Mouse (Mus musculus): ENCODE data around the gene Fbxo9.

Gene Fbxo9

GRCm38 (mm10) chr9:78064121-78064520, 44.7 kb downstream of the Fbxo9 start:
- no peak for DNase-seq

GRCm38 (mm10) chr9:78062392-78062791, 46.5 kb downstream of the Fbxo9 start:
- DNase-seq: no peak

DNA sequence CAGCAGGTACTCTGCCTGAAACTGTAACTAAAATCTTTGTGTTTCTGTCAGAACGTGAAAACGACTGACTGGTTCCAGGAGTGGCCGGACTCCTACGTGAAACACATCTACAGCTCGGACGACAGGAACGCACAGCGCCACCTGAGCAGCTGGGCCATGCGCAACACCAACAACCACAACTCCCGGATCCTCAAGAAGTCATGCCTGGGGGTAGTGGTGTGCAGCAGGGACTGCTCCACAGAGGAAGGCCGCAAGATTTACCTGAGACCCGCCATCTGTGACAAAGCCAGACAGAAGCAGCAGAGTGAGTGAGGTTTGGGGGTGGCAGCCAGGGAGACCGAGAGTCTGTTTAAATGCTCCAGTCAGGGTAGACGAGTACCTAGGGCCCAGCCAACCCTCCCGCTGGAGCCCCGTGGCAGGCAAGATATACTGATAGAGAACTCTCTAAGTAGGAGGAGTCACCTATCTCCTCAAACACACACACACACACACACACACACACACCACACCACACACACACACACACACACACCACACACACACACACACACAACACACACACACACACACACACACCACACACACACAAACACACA, 49.2 kb downstream of the Fbxo9 start:
- DNase-seq: peak; percentile 48

GRCm38 (mm10) chr9:78054298-78054697, 54.6 kb downstream of the Fbxo9 start:
- no peak for DNase-seq

DNA sequence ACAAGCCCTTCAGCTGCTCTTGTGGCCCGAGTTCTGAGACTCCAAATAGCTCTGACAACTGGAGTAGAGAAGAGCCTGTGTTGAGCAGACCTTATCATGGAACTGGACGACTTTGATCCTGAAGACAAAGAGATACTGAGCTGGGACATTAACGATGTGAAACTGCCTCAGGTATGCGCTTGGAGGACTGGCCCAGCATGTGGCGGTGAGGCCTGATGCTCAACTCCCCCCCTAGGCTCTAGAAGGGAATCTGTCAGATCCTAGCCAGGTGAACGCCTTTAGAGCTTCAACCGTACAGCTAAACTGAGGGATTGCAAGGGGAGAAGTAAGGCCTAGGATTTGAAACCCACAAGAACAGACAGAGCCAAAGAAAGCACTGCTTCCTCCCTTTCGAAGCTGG, 55.0 kb downstream of the Fbxo9 start:
- no peak for DNase-seq

- DNase-seq: no peak
Measured at GRCm38 (mm10) chr9:78051677-78052076, 57.2 kb downstream of the Fbxo9 start, which contains the start of gene Gcm1. Gene Gcm1, plus strand, starts transcription at chr9:78051924.

GRCm38 (mm10) chr9:78050452-78050970, 58.4 kb downstream of the Fbxo9 start:
- DNase-seq: no peak

- peak; percentile 35 for DNase-seq
Measured at GRCm38 (mm10) chr9:78046755-78047154, 62.1 kb downstream of the Fbxo9 start.

DNA sequence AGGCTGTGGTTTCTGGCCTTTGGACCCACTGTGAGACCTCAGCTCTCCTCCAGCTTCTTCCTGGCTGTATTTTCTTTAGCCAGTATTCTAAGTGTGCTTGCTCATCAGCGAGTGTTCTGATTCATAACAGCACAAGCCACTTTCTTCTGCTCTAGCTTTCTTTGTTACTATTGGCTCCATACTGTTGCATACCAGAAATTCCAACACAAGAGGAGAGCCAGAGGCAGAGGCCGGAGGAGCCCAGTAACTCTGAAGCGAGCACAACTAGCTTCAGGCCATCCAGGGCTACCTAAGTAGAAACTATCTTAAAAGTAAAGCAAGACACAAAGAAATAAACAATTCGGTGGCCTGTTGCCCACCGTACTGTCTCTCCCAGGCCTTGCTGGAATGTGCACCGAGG, 63.7 kb downstream of the Fbxo9 start:
- DNase-seq: no peak

GRCm38 (mm10) chr9:78038755-78039489, 69.9 kb downstream of the Fbxo9 start:
- DNase-seq: peak; percentile 82

DNA sequence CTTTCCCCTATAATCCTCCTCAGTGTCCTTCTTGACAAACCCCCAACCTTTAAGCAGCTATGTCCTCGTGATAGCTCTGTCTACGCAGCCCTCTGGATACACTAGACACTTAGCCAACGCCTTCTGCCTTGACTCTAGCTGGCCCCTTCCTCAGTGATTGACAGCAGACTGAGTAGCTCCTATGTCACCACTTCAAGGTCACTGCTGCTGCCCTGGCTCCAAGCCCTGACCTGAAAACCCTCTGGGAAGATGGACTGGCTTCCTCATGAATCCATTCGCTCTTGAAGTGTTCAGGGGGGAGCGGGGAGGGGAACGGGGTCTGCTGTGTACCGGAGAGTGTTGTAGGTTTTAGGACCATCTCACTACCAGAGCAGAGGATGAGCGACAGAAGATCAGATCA, 73.0 kb downstream of the Fbxo9 start:
- DNase-seq: no peak

DNA sequence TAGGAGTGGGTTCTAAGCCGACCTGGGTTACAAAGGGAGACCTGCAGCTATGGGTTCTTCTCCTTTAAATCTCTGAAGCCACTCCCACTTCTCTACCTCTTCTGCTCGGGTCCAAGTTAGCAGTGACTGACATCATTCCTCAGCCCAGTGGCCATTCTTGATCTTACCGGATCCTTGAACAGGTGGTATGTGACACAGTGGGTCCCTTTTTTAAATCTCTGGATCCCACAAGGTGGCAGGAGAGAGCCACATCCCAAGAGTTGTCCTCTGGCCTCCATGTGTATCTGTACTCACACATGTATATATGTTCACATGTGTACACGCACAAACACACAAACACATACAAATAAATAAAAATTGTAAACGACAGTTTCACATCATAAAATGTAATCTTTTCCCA, 73.6 kb downstream of the Fbxo9 start:
- DNase-seq: no peak

GRCm38 (mm10) chr9:78032930-78033329, 75.9 kb downstream of the Fbxo9 start:
- no peak for DNase-seq
